Mouse (Mus musculus) C2C12 (cell line): ENCODE measurements at regions not wholly inside any gene's neighbourhood (a gene's known extent, or its start where the extent isn't known, plus 50 kb on each side); places are given as distances from the start of the nearest gene placed in this dataset.

Experiments
- H3K27me3 ChIP-seq: one replicate; pipeline ENCODE4 v1.6.1; 2011; ENCODE audit not compliant: control insufficient read depth, insufficient read depth, insufficient read length
- H3K36me3 ChIP-seq: one replicate; pipeline ENCODE4 v1.6.1; 2011; ENCODE audit not compliant: control insufficient read depth, insufficient read depth
- H3K4me3 ChIP-seq: one replicate; pipeline ENCODE4 v1.5.1; 2011; ENCODE audit warnings: mild to moderate bottlenecking, control low read depth; ENCODE audit not compliant: poor library complexity, insufficient read depth, severe bottlenecking
- H3K79me2 ChIP-seq: one replicate; pipeline ENCODE4 v1.6.1; 2011; ENCODE audit not compliant: control insufficient read depth, insufficient read depth
- H3K79me3 ChIP-seq: one replicate; pipeline ENCODE4 v1.6.1; 2011; ENCODE audit warnings: low read depth, control low read depth
- H3ac ChIP-seq: one replicate; pipeline ENCODE3; 2011; ENCODE audit warnings: low read depth; ENCODE audit not compliant: control insufficient read depth, insufficient read length
- CEBPB ChIP-seq: IDR thresholded peaks from one replicate; pipeline ENCODE4 v1.6.1; 2011; ENCODE audit warnings: low read depth, mild to moderate bottlenecking, control low read depth, moderate library complexity
- CTCF ChIP-seq: IDR thresholded peaks from one replicate; pipeline ENCODE4 v1.5.1; 2011; ENCODE audit not compliant: control insufficient read depth, insufficient read depth, insufficient read length
- FOSL1 ChIP-seq: IDR thresholded peaks from one replicate; pipeline ENCODE4 v1.8.0; 2011; ENCODE audit warnings: mild to moderate bottlenecking, low read length; ENCODE audit not compliant: poor library complexity, insufficient read depth, severe bottlenecking
- MAX ChIP-seq: IDR thresholded peaks from one replicate; pipeline ENCODE4 v1.6.1; 2011; ENCODE audit warnings: mild to moderate bottlenecking, control low read depth
- MYOD1 ChIP-seq: IDR thresholded peaks from one replicate; pipeline ENCODE4 v1.6.1; 2011; ENCODE audit warnings: low read depth; ENCODE audit not compliant: control insufficient read depth, insufficient read length
- MYOG ChIP-seq: IDR thresholded peaks from one replicate; pipeline ENCODE4 v1.6.1; 2011; ENCODE audit not compliant: control insufficient read depth, insufficient read length; ENCODE audit errors: extremely low read depth
- USF1 ChIP-seq: IDR thresholded peaks from one replicate; pipeline ENCODE4 v1.6.1; 2011; ENCODE audit warnings: low read depth, mild to moderate bottlenecking, control low read depth, moderate library complexity

DNA sequence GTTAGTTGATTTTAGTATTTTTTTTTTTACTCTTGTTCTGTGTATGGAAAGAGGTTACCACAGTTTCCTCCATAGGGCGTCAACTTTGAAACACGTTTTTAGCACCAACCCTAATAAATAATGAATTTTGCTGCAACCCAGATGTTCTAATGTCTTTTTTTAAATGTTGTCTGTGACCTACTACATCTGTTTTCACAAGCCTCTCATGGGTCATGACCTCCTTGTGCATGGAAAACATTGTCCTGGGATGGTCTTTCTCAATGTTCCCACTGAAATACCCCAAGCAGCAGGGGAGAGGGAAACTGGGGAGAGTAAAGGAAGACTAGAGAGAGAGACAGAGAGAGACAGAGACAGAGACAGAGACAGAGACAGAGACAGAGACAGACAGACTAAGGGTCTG, 67.2 kb upstream of the Btg1 start:
- H3K79me3 ChIP-seq, result no peaks in the 10 kb centered on the region
- H3ac ChIP-seq, result no peak overlapping the region
- TF ChIP-seq FOSL1, result no peak
- no peak for TF ChIP-seq USF1
- no peak for TF ChIP-seq MAX
- TF ChIP-seq CEBPB, result no peak
- no peak for TF ChIP-seq MYOD1
- no peak for TF ChIP-seq CTCF
- no peak for TF ChIP-seq MYOG
- no peaks in the 10 kb centered on the region for H3K27me3 ChIP-seq
- no peak overlapping the region for H3K4me3 ChIP-seq
- H3K36me3 ChIP-seq, result no peaks in the 10 kb centered on the region
- no peaks in the 10 kb centered on the region for H3K79me2 ChIP-seq

DNA sequence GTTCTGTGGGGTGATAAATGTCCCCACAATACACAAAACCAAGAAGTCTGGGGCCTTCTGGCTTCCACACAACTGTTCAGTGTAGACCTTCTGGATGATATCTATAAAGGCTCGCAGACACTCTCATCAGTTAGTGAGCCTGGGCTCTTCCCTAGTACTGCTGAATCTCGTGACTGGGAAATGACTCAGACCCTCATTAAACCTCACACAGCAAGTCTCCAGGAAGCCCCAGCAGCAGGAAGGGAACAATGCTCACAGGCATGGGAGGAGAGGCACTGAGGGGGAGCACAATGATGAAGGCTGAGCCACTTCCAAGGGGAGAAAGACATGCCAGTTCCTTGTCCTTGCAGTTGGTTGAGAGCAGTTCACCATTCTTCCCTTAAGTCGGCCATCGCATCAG, 66.5 kb upstream of the Btg1 start:
- TF ChIP-seq MAX (no peak), USF1 (peak; percentile 39)

GRCm38 (mm10) chr10:96557336-96557735, 59.5 kb upstream of the Btg1 start:
- Histone ChIP-seq H3ac (no peak overlapping the region), H3K36me3 (no peaks in the 10 kb centered on the region), H3K4me3 (no peak overlapping the region), H3K79me2 (no peaks in the 10 kb centered on the region), H3K27me3 (no peaks in the 10 kb centered on the region), H3K79me3 (no peaks in the 10 kb centered on the region)
- TF ChIP-seq MYOG (no peak), MYOD1 (no peak), CEBPB (no peak), FOSL1 (no peak)

More for the DNA sequence above, 66.5 kb upstream of the Btg1 start:
- Histone ChIP-seq H3K27me3 (no peaks in the 10 kb centered on the region), H3ac (no peak overlapping the region), H3K79me2 (no peaks in the 10 kb centered on the region), H3K79me3 (no peaks in the 10 kb centered on the region), H3K4me3 (no peak overlapping the region), H3K36me3 (no peaks in the 10 kb centered on the region)

DNA sequence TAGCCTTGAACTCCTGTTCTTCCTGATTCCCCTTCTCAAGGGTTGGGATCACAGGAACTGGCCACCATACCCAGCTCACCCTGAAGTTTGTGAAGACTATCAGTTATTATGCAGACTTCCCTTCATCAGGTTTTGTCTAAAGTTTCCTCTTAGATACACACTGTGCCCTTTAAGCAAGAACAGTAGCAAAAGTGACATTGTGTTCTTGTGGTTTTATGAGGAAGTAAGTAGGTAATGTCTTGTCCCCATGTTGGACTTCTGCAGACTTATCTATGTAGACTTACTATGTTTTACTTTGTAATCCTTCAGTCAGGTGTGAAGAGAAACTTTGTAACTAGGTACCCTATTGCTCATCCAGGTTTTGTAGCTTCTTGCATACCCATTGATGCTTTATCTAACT, 51.5 kb upstream of the Btg1 start:
- Histone ChIP-seq H3K27me3 (no peaks in the 10 kb centered on the region), H3K4me3 (no peak overlapping the region), H3ac (no peak overlapping the region), H3K79me3 (no peaks in the 10 kb centered on the region), H3K36me3 (no peaks in the 10 kb centered on the region), H3K79me2 (no peaks in the 10 kb centered on the region)
- no peak for TF ChIP-seq MYOG
- no peak for TF ChIP-seq CEBPB
- TF ChIP-seq MAX, result no peak
- no peak for TF ChIP-seq MYOD1
- TF ChIP-seq FOSL1, result no peak
- TF ChIP-seq CTCF, result no peak
- TF ChIP-seq USF1, result no peak
